Mouse (Mus musculus) myocyte (in vitro differentiated cells): ENCODE data around the gene Ablim1.

Experiments
- E2F4 ChIP-seq: IDR thresholded peaks from one replicate; pipeline ENCODE4 v1.6.1; 2011; ENCODE audit warnings: mild to moderate bottlenecking, control low read depth, moderate library complexity; ENCODE audit not compliant: insufficient read depth
- MYOD1 ChIP-seq, 3 experiments: IDR thresholded peaks; one replicate each; pipeline ENCODE4 v1.6.1; 2011; ENCODE audit warnings: control low read depth in 2 of 3, low read depth in 2 of 3, mild to moderate bottlenecking in 2 of 3, moderate library complexity in 1 of 3; ENCODE audit not compliant: insufficient read length in 2 of 3, control insufficient read depth in 1 of 3
- POLR2A ChIP-seq: IDR thresholded peaks from one replicate; pipeline ENCODE4 v1.6.1; 2011; ENCODE audit warnings: low read depth, mild to moderate bottlenecking, control low read depth, moderate library complexity; ENCODE audit not compliant: insufficient read length
- POLR2AphosphoS2 ChIP-seq: IDR thresholded peaks from one replicate; pipeline ENCODE4 v1.6.1; 2011; ENCODE audit warnings: low read depth, control low read depth; ENCODE audit not compliant: insufficient read length
- REST ChIP-seq: IDR thresholded peaks from one replicate; pipeline ENCODE4 v1.6.1; 2011; ENCODE audit warnings: mild to moderate bottlenecking, control low read depth, moderate library complexity; ENCODE audit not compliant: insufficient read depth, insufficient read length
- SRF ChIP-seq: IDR thresholded peaks from one replicate; pipeline ENCODE4 v1.6.1; 2011; ENCODE audit warnings: low read depth; ENCODE audit not compliant: control insufficient read depth, insufficient read length
- TCF3 ChIP-seq: IDR thresholded peaks from one replicate; pipeline ENCODE4 v1.6.1; 2011; ENCODE audit warnings: low read depth, control low read depth; ENCODE audit not compliant: insufficient read length
- USF1 ChIP-seq: IDR thresholded peaks from one replicate; pipeline ENCODE4 v1.6.1; 2011; ENCODE audit warnings: low read depth, mild to moderate bottlenecking, control low read depth, moderate library complexity

DNA sequence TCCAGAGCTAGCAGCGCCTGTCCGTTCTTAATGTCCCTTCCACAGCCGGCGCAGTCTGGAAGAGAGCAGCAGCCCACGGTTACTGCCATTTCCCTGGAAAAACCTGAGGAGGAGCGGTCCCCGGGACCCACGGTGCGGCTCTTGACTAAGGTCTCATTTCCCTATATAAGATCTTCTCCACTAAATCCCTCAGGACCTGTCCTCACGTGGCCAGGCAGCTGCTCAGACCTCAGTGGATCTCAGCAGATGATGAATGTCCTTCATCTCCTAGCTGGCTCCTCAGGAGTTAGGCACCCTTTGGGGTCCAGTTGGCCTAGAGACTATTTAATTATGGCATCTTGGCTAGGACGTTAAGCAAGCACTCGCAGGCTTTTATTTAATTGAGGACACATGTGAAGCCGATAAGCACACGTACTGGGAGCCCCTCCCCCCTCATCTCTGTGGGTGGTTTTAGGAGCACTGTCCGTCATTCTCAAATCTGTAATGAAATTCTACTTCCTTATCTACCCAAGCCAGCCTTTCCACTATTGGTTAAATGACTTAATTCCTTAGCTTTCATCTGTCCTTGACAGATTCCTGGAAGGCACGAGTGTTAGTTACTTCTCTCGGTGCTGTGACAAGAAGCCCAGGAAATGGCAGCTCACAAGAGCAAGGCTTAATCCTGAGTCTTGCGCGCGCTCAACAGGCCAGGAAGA, 179.9 kb downstream of the Ablim1 start:
- no peak for TF ChIP-seq E2F4
- no peak for TF ChIP-seq POLR2A
- no peak for TF ChIP-seq POLR2AphosphoS2
- no peak for TF ChIP-seq MYOD1 (IDR thresholded peaks at IDR 0.05; ENCODE audit: control insufficient read depth in 1 of 3, insufficient read length in 2 of 3, low read depth in 2 of 3)
- TF ChIP-seq REST = no peak
- TF ChIP-seq USF1 = no peak
- TF ChIP-seq TCF3 = no peak
- TF ChIP-seq SRF = no peak
